Mouse (Mus musculus): ENCODE data around the gene Tmem43. TPM values are rescaled to one million over a fixed set of nuclear protein-coding genes. Genes with fewer than 3 reads are reported as not detected.

Gene Tmem43
- total and polyA plus RNA-seq, 2 experiments from 2014 or later: 59.4 to 83.4 TPM

- no peak overlapping the region for H3K27ac ChIP-seq (ENCODE audit: low read depth, low read length)
- no peak overlapping the region for H3K9ac ChIP-seq
- no peak overlapping the region for H3K4me3 ChIP-seq (ENCODE audit: low read depth, low read length)
- 95% methylated on average over 5 of the region's 5 CpGs for WGBS
- no peak overlapping the region for H3K4me2 ChIP-seq (ENCODE audit: low read depth)
- no peaks in the 10 kb centered on the region for H3K9me3 ChIP-seq (ENCODE audit: low read length)
- no peak for TF ChIP-seq CTCF (IDR thresholded peaks at IDR 0.05; ENCODE audit: low read depth)
- no peaks in the 10 kb centered on the region for H3K27me3 ChIP-seq (ENCODE audit: insufficient read depth, low read length)
- no peaks in the 10 kb centered on the region for H3K4me1 ChIP-seq (ENCODE audit: insufficient read depth)
- peaks cover 56% of the 10 kb centered on the region for H3K36me3 ChIP-seq (ENCODE audit: insufficient read depth)
- DNase-seq: no peak
- ATAC-seq: no peak
Observed at GRCm38 (mm10) chr6:91522816-91523215, 49.3 kb downstream of the Tmem43 start.

GRCm38 (mm10) chr6:91525544-91525943 is 52.0 kb downstream of the Tmem43 start:
- DNase-seq (no peak), ATAC-seq (no peak)
- 82% methylated on average over 4 of the region's 4 CpGs for WGBS
- Histone ChIP-seq H3K4me3 (ENCODE audit: low read depth, low read length) (no peak overlapping the region), H3K27me3 (ENCODE audit: insufficient read depth, low read length) (no peaks in the 10 kb centered on the region), H3K4me2 (ENCODE audit: low read depth) (no peak overlapping the region), H3K9ac (no peak overlapping the region), H3K36me3 (ENCODE audit: insufficient read depth) (peaks cover 37% of the 10 kb centered on the region), H3K4me1 (ENCODE audit: insufficient read depth) (no peaks in the 10 kb centered on the region), H3K9me3 (ENCODE audit: low read length) (no peaks in the 10 kb centered on the region), H3K27ac (ENCODE audit: low read depth, low read length) (no peak overlapping the region)
- no peak for TF ChIP-seq CTCF (IDR thresholded peaks at IDR 0.05; ENCODE audit: low read depth)

GRCm38 (mm10) chr6:91527227-91527860 is 53.8 kb downstream of the Tmem43 start:
- no peaks in the 10 kb centered on the region for H3K9me3 ChIP-seq (ENCODE audit: low read length)
- ATAC-seq (peak; percentile 90), DNase-seq (peak; percentile 73)
- H3K27ac ChIP-seq (ENCODE audit: low read depth, low read length): no peak overlapping the region
- no peak overlapping the region for H3K4me3 ChIP-seq (ENCODE audit: low read depth, low read length)
- H3K9ac ChIP-seq: no peak overlapping the region
- peak; percentile 82 for TF ChIP-seq CTCF (IDR thresholded peaks at IDR 0.05; ENCODE audit: low read depth)
- H3K36me3 ChIP-seq (ENCODE audit: insufficient read depth): peaks cover 20% of the 10 kb centered on the region
- no peak overlapping the region for H3K4me2 ChIP-seq (ENCODE audit: low read depth)
- WGBS: 45% methylated on average over 5 of the region's 5 CpGs
- H3K27me3 ChIP-seq (ENCODE audit: insufficient read depth, low read length): no peaks in the 10 kb centered on the region
- H3K4me1 ChIP-seq (ENCODE audit: insufficient read depth): no peaks in the 10 kb centered on the region

- H3K9ac ChIP-seq: no peak overlapping the region
- H3K9me3 ChIP-seq (ENCODE audit: low read length): no peaks in the 10 kb centered on the region
- no peaks in the 10 kb centered on the region for H3K27me3 ChIP-seq (ENCODE audit: insufficient read depth, low read length)
- H3K27ac ChIP-seq (ENCODE audit: low read depth, low read length): no peak overlapping the region
- WGBS: 87% methylated on average over 7 of the region's 7 CpGs
- H3K4me3 ChIP-seq (ENCODE audit: low read depth, low read length): no peak overlapping the region
- DNase-seq: no peak
- no peak for TF ChIP-seq CTCF (IDR thresholded peaks at IDR 0.05; ENCODE audit: low read depth)
- H3K4me1 ChIP-seq (ENCODE audit: insufficient read depth): no peaks in the 10 kb centered on the region
- H3K36me3 ChIP-seq (ENCODE audit: insufficient read depth): peaks cover 11% of the 10 kb centered on the region
- H3K4me2 ChIP-seq (ENCODE audit: low read depth): no peak overlapping the region
- ATAC-seq: no peak
Observed at GRCm38 (mm10) chr6:91528265-91528664, 54.8 kb downstream of the Tmem43 start.

- Histone ChIP-seq H3K9ac (no peak overlapping the region), H3K4me2 (ENCODE audit: low read depth) (no peak overlapping the region), H3K4me1 (ENCODE audit: insufficient read depth) (no peaks in the 10 kb centered on the region), H3K27me3 (ENCODE audit: insufficient read depth, low read length) (no peaks in the 10 kb centered on the region), H3K9me3 (ENCODE audit: low read length) (no peaks in the 10 kb centered on the region), H3K36me3 (ENCODE audit: insufficient read depth) (peaks cover 7% of the 10 kb centered on the region; the same call in 1 of the 2 replicates), H3K27ac (ENCODE audit: low read depth, low read length) (no peak overlapping the region), H3K4me3 (ENCODE audit: low read depth, low read length) (no peak overlapping the region)
- TF ChIP-seq CTCF (IDR thresholded peaks at IDR 0.05; ENCODE audit: low read depth): no peak
- ATAC-seq: no peak
- WGBS: 87% methylated on average over 8 of the region's 8 CpGs
- no peak for DNase-seq
Observed at GRCm38 (mm10) chr6:91530673-91531072, 57.2 kb downstream of the Tmem43 start.

- Histone ChIP-seq H3K9me3 (ENCODE audit: low read length) (no peaks in the 10 kb centered on the region), H3K36me3 (ENCODE audit: insufficient read depth) (peaks cover 7% of the 10 kb centered on the region; the same call in 1 of the 2 replicates), H3K27ac (ENCODE audit: low read depth, low read length) (no peak overlapping the region), H3K4me2 (ENCODE audit: low read depth) (no peak overlapping the region), H3K27me3 (ENCODE audit: insufficient read depth, low read length) (no peaks in the 10 kb centered on the region), H3K9ac (no peak overlapping the region), H3K4me3 (ENCODE audit: low read depth, low read length) (no peak overlapping the region), H3K4me1 (ENCODE audit: insufficient read depth) (no peaks in the 10 kb centered on the region)
- ATAC-seq: no peak
- WGBS: 84% methylated on average over 6 of the region's 6 CpGs
- TF ChIP-seq CTCF (IDR thresholded peaks at IDR 0.05; ENCODE audit: low read depth): no peak
- DNase-seq: no peak
Observed at GRCm38 (mm10) chr6:91531276-91531675, 57.8 kb downstream of the Tmem43 start.

GRCm38 (mm10) chr6:91532661-91533060 is 59.2 kb downstream of the Tmem43 start:
- no peak for TF ChIP-seq CTCF (IDR thresholded peaks at IDR 0.05; ENCODE audit: low read depth)
- no peak overlapping the region for H3K9ac ChIP-seq
- ATAC-seq: no peak
- H3K27me3 ChIP-seq (ENCODE audit: insufficient read depth, low read length): no peaks in the 10 kb centered on the region
- 68% methylated on average over 6 of the region's 6 CpGs for WGBS
- H3K27ac ChIP-seq (ENCODE audit: low read depth, low read length): no peak overlapping the region
- no peak overlapping the region for H3K4me3 ChIP-seq (ENCODE audit: low read depth, low read length)
- no peak for DNase-seq
- H3K9me3 ChIP-seq (ENCODE audit: low read length): no peaks in the 10 kb centered on the region
- peaks cover 7% of the 10 kb centered on the region; the same call in 1 of the 2 replicates for H3K36me3 ChIP-seq (ENCODE audit: insufficient read depth)
- H3K4me2 ChIP-seq (ENCODE audit: low read depth): no peak overlapping the region
- no peaks in the 10 kb centered on the region for H3K4me1 ChIP-seq (ENCODE audit: insufficient read depth)
